Mouse (Mus musculus): Measurements from ENCODE around the gene Bricd5. TPM values are rescaled to one million over a fixed set of nuclear protein-coding genes. Genes with fewer than 3 reads are reported as not detected.
"Not testable (repeated sequence)": the region's sequence is repeated elsewhere in the genome, so short reads cannot be mapped to it uniquely, and the experiment has no call there.

The Bricd5 gene
- under 1 TPM; 0.42 to 0.53 TPM for total RNA-seq (2021)
- long read RNA-seq, experiment 1: 0 reads
- long read RNA-seq, experiment 2: 0 reads

GRCm38 (mm10) chr17:24473612-24474275, at the start of gene Bricd5:
Gene Bricd5 (plus strand): TSS chr17:24473884.
- no peak for DNase-seq (ENCODE audit: low spot score in 2 of 2)

- no peak for DNase-seq (ENCODE audit: low spot score in 2 of 2)
Observed at GRCm38 (mm10) chr17:24424489-24424888, 49.2 kb upstream of the Bricd5 start.

- not testable (repeated sequence) for DNase-seq (ENCODE audit: low spot score in 2 of 2)
Observed at GRCm38 (mm10) chr17:24425326-24425725, 48.4 kb upstream of the Bricd5 start.

GRCm38 (mm10) chr17:24425905-24426304, 47.8 kb upstream of the Bricd5 start:
- DNase-seq (ENCODE audit: low spot score in 2 of 2): no peak

- DNase-seq (ENCODE audit: low spot score in 2 of 2): peak; percentile 93 to 97
Observed at GRCm38 (mm10) chr17:24426471-24427169, 47.1 kb upstream of the Bricd5 start, which contains the start of gene Eci1. Gene Eci1 (plus strand): TSS chr17:24426641.

- no peak for DNase-seq (ENCODE audit: low spot score in 2 of 2)
Observed at GRCm38 (mm10) chr17:24427170-24427557, 46.5 kb upstream of the Bricd5 start.

- DNase-seq (ENCODE audit: low spot score in 2 of 2): no peak
Observed at GRCm38 (mm10) chr17:24429201-24429983, 44.3 kb upstream of the Bricd5 start.

GRCm38 (mm10) chr17:24437016-24437415, 36.7 kb upstream of the Bricd5 start:
- no peak for DNase-seq (ENCODE audit: low spot score in 2 of 2)

- DNase-seq (ENCODE audit: low spot score in 2 of 2): no peak
Observed at GRCm38 (mm10) chr17:24440377-24440776, 33.3 kb upstream of the Bricd5 start.

- DNase-seq (ENCODE audit: low spot score in 2 of 2): no peak
Observed at GRCm38 (mm10) chr17:24441148-24441547, 32.5 kb upstream of the Bricd5 start.

- no peak for DNase-seq (ENCODE audit: low spot score in 2 of 2)
Observed at GRCm38 (mm10) chr17:24442107-24442506, 31.6 kb upstream of the Bricd5 start.

- DNase-seq (ENCODE audit: low spot score in 2 of 2): no peak
Observed at GRCm38 (mm10) chr17:24442632-24443155, 31.0 kb upstream of the Bricd5 start, which contains the start of gene Dnase1l2. Gene Dnase1l2 (minus strand): TSS chr17:24443105.

- no peak for DNase-seq (ENCODE audit: low spot score in 2 of 2)
Observed at GRCm38 (mm10) chr17:24443409-24443808, 30.3 kb upstream of the Bricd5 start.

- DNase-seq (ENCODE audit: low spot score in 2 of 2): no peak
Observed at GRCm38 (mm10) chr17:24446590-24446989, 27.1 kb upstream of the Bricd5 start.

GRCm38 (mm10) chr17:24449507-24449906, 24.2 kb upstream of the Bricd5 start:
- no peak for DNase-seq (ENCODE audit: low spot score in 2 of 2)

- DNase-seq (ENCODE audit: low spot score in 2 of 2): no peak
Observed at GRCm38 (mm10) chr17:24451220-24451619, 22.5 kb upstream of the Bricd5 start.

GRCm38 (mm10) chr17:24453372-24453771, 20.3 kb upstream of the Bricd5 start:
- DNase-seq (ENCODE audit: low spot score in 2 of 2): no peak

GRCm38 (mm10) chr17:24454218-24454755, 19.4 kb upstream of the Bricd5 start:
- DNase-seq (ENCODE audit: low spot score in 2 of 2): no peak

- peak; percentile 98 for DNase-seq (ENCODE audit: low spot score in 2 of 2)
Observed at GRCm38 (mm10) chr17:24454756-24455522, 18.7 kb upstream of the Bricd5 start.

GRCm38 (mm10) chr17:24455523-24456206, 18.0 kb upstream of the Bricd5 start:
- DNase-seq (ENCODE audit: low spot score in 2 of 2): not testable (repeated sequence)

All from adrenal gland, adult 18-20 months (tissue).